Mouse (Mus musculus) limb, embryonic 12.5 days (tissue): ENCODE data around the gene Ubap2l. TPM values are rescaled to one million over a fixed set of nuclear protein-coding genes. Genes with fewer than 3 reads are reported as not detected.

Experiments used
- ATAC-seq: fragments of 200-750 bp; cut with Nextera tagmentation; 2 replicates; pipeline ENCODE4 v1.8.0; 2017; ENCODE audit warnings: low read depth, moderate TSS enrichment; ENCODE audit not compliant: insufficient number of reproducible peaks, insufficient read depth, low FRiP score, low TSS enrichment
- H3K27ac ChIP-seq: fragments of 300-500 bp; sonication (generic); 2 replicates; pipeline ENCODE4 v1.5.1; 2016; ENCODE audit warnings: mild to moderate bottlenecking, moderate library complexity
- H3K27me3 ChIP-seq: fragments of 300-500 bp; sonication (generic); 2 replicates; pipeline ENCODE4 v1.6.1; 2016; ENCODE audit warnings: mild to moderate bottlenecking, moderate library complexity
- H3K36me3 ChIP-seq: fragments of 300-500 bp; sonication (generic); 2 replicates; pipeline ENCODE4 v1.6.1; 2016; ENCODE audit warnings: mild to moderate bottlenecking, moderate library complexity
- H3K4me1 ChIP-seq: fragments of 300-500 bp; sonication (generic); replicated peaks from 2 replicates; pipeline ENCODE4 v1.6.1; 2016
- H3K4me2 ChIP-seq: fragments of 300-500 bp; sonication (generic); 2 replicates; pipeline ENCODE4 v1.6.1; 2016; ENCODE audit warnings: mild to moderate bottlenecking, moderate library complexity
- H3K4me3 ChIP-seq: fragments of 300-500 bp; sonication (generic); replicated peaks from 2 replicates; pipeline ENCODE4 v1.5.1; 2016; ENCODE audit warnings: mild to moderate bottlenecking
- H3K9ac ChIP-seq: fragments of 300-500 bp; sonication (generic); replicated peaks from 2 replicates; pipeline ENCODE4 v1.6.1; 2016; ENCODE audit warnings: mild to moderate bottlenecking, moderate library complexity
- H3K9me3 ChIP-seq: fragments of 300-500 bp; sonication (generic); 2 replicates; pipeline ENCODE4 v1.6.1; 2016; ENCODE audit warnings: mild to moderate bottlenecking, moderate library complexity
- WGBS: fragments of 180-500 bp; shearing (Covaris S2); methylation state at CpG from one replicate; pipeline ENCODE4 v1.1.7; 2016; 5-methylcytosine and 5-hydroxymethylcytosine counted together
- polyA plus RNA-seq: library from polyadenylated mRNA; unstranded; fragments of >200 nt; fragmentation: Nextera tagmentation; extraction: Ambion mirVana; gene quantifications from 2 replicates; pipeline ENCODE4 v1.2.1, GENCODE M21; 2016

Gene Ubap2l
- 191 and 212 TPM in 2 replicates for polyA plus RNA-seq

GRCm38 (mm10) chr3:90052351-90053241 is at the start of gene Ubap2l:
Gene Ubap2l (minus strand): TSS chr3:90052628.
- ATAC-seq = peak; percentile 92
- H3K4me1 ChIP-seq = peaks cover 22% of the 10 kb centered on the region
- no peaks in the 10 kb centered on the region for H3K27me3 ChIP-seq
- 1% methylated on average over 78 of the region's 81 CpGs for WGBS
- H3K9ac ChIP-seq = peak within 1 kb of the TSS; percentile 98
- H3K27ac ChIP-seq = peak within 1 kb of the TSS; percentile 97
- H3K36me3 ChIP-seq = peaks cover 30% of the 10 kb centered on the region
- H3K4me2 ChIP-seq = peak within 1 kb of the TSS; percentile 76
- peak within 1 kb of the TSS; percentile 85 for H3K4me3 ChIP-seq
- no peaks in the 10 kb centered on the region for H3K9me3 ChIP-seq

GRCm38 (mm10) chr3:90101673-90102072 is 49.2 kb upstream of the Ubap2l start:
- Histone ChIP-seq H3K4me1 (no peaks in the 10 kb centered on the region), H3K36me3 (peaks cover 48% of the 10 kb centered on the region), H3K27me3 (no peaks in the 10 kb centered on the region), H3K4me2 (no peak overlapping the region), H3K4me3 (no peak overlapping the region), H3K27ac (no peak overlapping the region), H3K9ac (no peak overlapping the region), H3K9me3 (no peaks in the 10 kb centered on the region)
- WGBS = 97% methylated on average over 2 of the region's 2 CpGs
- ATAC-seq = no peak

- ATAC-seq = no peak
- Histone ChIP-seq H3K36me3 (peaks cover 53% of the 10 kb centered on the region), H3K27me3 (no peaks in the 10 kb centered on the region), H3K9me3 (no peaks in the 10 kb centered on the region), H3K9ac (no peak overlapping the region), H3K4me2 (no peak overlapping the region), H3K4me1 (no peaks in the 10 kb centered on the region), H3K27ac (no peak overlapping the region; the same call in 1 of the 2 replicates), H3K4me3 (no peak overlapping the region)
- WGBS = 92% methylated on average over 3 of the region's 3 CpGs
Measured at GRCm38 (mm10) chr3:90101010-90101409, 48.6 kb upstream of the Ubap2l start.

GRCm38 (mm10) chr3:90097928-90098327 is 45.5 kb upstream of the Ubap2l start:
- Histone ChIP-seq H3K27ac (no peak overlapping the region), H3K4me2 (no peak overlapping the region), H3K9me3 (no peaks in the 10 kb centered on the region), H3K4me3 (no peak overlapping the region), H3K4me1 (no peaks in the 10 kb centered on the region), H3K9ac (no peak overlapping the region), H3K36me3 (peaks cover 83% of the 10 kb centered on the region), H3K27me3 (no peaks in the 10 kb centered on the region)
- 87% methylated on average over 5 of the region's 5 CpGs for WGBS
- no peak for ATAC-seq

- no peaks in the 10 kb centered on the region for H3K4me1 ChIP-seq
- WGBS = 96% methylated on average over 3 of the region's 3 CpGs
- H3K9ac ChIP-seq = no peak overlapping the region
- H3K27me3 ChIP-seq = no peaks in the 10 kb centered on the region
- no peaks in the 10 kb centered on the region for H3K9me3 ChIP-seq
- H3K36me3 ChIP-seq = peaks cover 95% of the 10 kb centered on the region
- no peak for ATAC-seq
- no peak overlapping the region for H3K27ac ChIP-seq
- no peak overlapping the region for H3K4me2 ChIP-seq
- H3K4me3 ChIP-seq = no peak overlapping the region
Measured at GRCm38 (mm10) chr3:90094453-90094852, 42.0 kb upstream of the Ubap2l start.

GRCm38 (mm10) chr3:90090892-90091291 is 38.5 kb upstream of the Ubap2l start:
- Histone ChIP-seq H3K36me3 (peaks cover 97% of the 10 kb centered on the region), H3K4me1 (no peaks in the 10 kb centered on the region), H3K27ac (no peak overlapping the region), H3K9me3 (no peaks in the 10 kb centered on the region), H3K4me2 (no peak overlapping the region), H3K27me3 (no peaks in the 10 kb centered on the region), H3K4me3 (no peak overlapping the region), H3K9ac (no peak overlapping the region)
- WGBS = 87% methylated on average over 6 of the region's 6 CpGs
- no peak for ATAC-seq

- Histone ChIP-seq H3K4me1 (peaks cover 9% of the 10 kb centered on the region), H3K4me2 (no peak overlapping the region), H3K9me3 (no peaks in the 10 kb centered on the region), H3K9ac (no peak overlapping the region), H3K4me3 (no peak overlapping the region), H3K36me3 (peaks cover 87% of the 10 kb centered on the region), H3K27me3 (no peaks in the 10 kb centered on the region), H3K27ac (no peak overlapping the region)
- ATAC-seq = no peak
- 94% methylated on average over 2 of the region's 2 CpGs for WGBS
Measured at GRCm38 (mm10) chr3:90088617-90089016, 36.2 kb upstream of the Ubap2l start.

- no peak overlapping the region for H3K4me2 ChIP-seq
- H3K9me3 ChIP-seq = no peaks in the 10 kb centered on the region
- ATAC-seq = no peak
- H3K9ac ChIP-seq = no peak overlapping the region
- peaks cover 64% of the 10 kb centered on the region for H3K36me3 ChIP-seq
- H3K4me1 ChIP-seq = peaks cover 33% of the 10 kb centered on the region
- 94% methylated on average over 5 of the region's 5 CpGs for WGBS
- no peak overlapping the region for H3K4me3 ChIP-seq
- H3K27me3 ChIP-seq = no peaks in the 10 kb centered on the region
- H3K27ac ChIP-seq = no peak overlapping the region
Measured at GRCm38 (mm10) chr3:90086068-90086467, 33.6 kb upstream of the Ubap2l start.

- H3K4me3 ChIP-seq = no peak overlapping the region
- H3K9me3 ChIP-seq = no peaks in the 10 kb centered on the region
- no peak overlapping the region for H3K4me2 ChIP-seq
- no peak overlapping the region for H3K27ac ChIP-seq
- peaks cover 35% of the 10 kb centered on the region for H3K4me1 ChIP-seq
- H3K27me3 ChIP-seq = no peaks in the 10 kb centered on the region
- ATAC-seq = no peak
- H3K36me3 ChIP-seq = peaks cover 56% of the 10 kb centered on the region
- WGBS = 91% methylated on average over 6 of the region's 6 CpGs
- no peak overlapping the region for H3K9ac ChIP-seq
Measured at GRCm38 (mm10) chr3:90085281-90085680, 32.9 kb upstream of the Ubap2l start.

GRCm38 (mm10) chr3:90084790-90085189 is 32.4 kb upstream of the Ubap2l start:
- no peak overlapping the region for H3K4me2 ChIP-seq
- no peak overlapping the region for H3K4me3 ChIP-seq
- H3K4me1 ChIP-seq = peaks cover 35% of the 10 kb centered on the region
- H3K27me3 ChIP-seq = no peaks in the 10 kb centered on the region
- no peak overlapping the region for H3K9ac ChIP-seq
- H3K27ac ChIP-seq = no peak overlapping the region
- H3K36me3 ChIP-seq = peaks cover 51% of the 10 kb centered on the region
- ATAC-seq = no peak
- WGBS = 82% methylated on average over 4 of the region's 4 CpGs
- H3K9me3 ChIP-seq = no peaks in the 10 kb centered on the region

GRCm38 (mm10) chr3:90083698-90084324 is 31.4 kb upstream of the Ubap2l start:
- peaks cover 41% of the 10 kb centered on the region for H3K36me3 ChIP-seq
- H3K4me2 ChIP-seq = 0 out of 2 replicates have a peak overlapping the region, but pooled peaks have one; percentile 5
- peak overlapping the region; percentile 8; the same call in 1 of the 2 replicates for H3K27ac ChIP-seq
- no peaks in the 10 kb centered on the region for H3K27me3 ChIP-seq
- ATAC-seq = no peak
- H3K9ac ChIP-seq = peak overlapping the region; percentile 42; the same call in 1 of the 2 replicates
- H3K9me3 ChIP-seq = no peaks in the 10 kb centered on the region
- H3K4me1 ChIP-seq = peaks cover 37% of the 10 kb centered on the region
- WGBS = 74% methylated on average over 3 of the region's 3 CpGs
- no peak overlapping the region for H3K4me3 ChIP-seq
